Mouse (Mus musculus) forebrain, embryonic 10.5 days (tissue): ENCODE results near the gene Exoc6. TPM values are rescaled to one million over a fixed set of nuclear protein-coding genes. Genes with fewer than 3 reads are reported as not detected.
"Not testable (repeated sequence)": the region's sequence is repeated elsewhere in the genome, so short reads cannot be mapped to it uniquely, and the experiment has no call there.

ENCODE experiments used
- DNase-seq: peaks from one replicate; pipeline ENCODE4 v3.0.0-alpha.2; 2017; ENCODE audit warnings: low spot score; ENCODE audit errors: extremely low spot score
- H3K27ac ChIP-seq: fragments of 300-500 bp; sonication (generic); 2 replicates; pipeline ENCODE4 v1.5.1; 2016; ENCODE audit warnings: mild to moderate bottlenecking
- H3K27me3 ChIP-seq: fragments of 300-500 bp; sonication (generic); 2 replicates; pipeline ENCODE4 v1.6.1; 2016; ENCODE audit warnings: mild to moderate bottlenecking; ENCODE audit not compliant: poor library complexity, severe bottlenecking
- H3K36me3 ChIP-seq: fragments of 300-500 bp; sonication (generic); replicated peaks from 2 replicates; pipeline ENCODE4 v1.6.1; 2016; ENCODE audit warnings: mild to moderate bottlenecking, moderate library complexity
- H3K4me1 ChIP-seq: fragments of 300-500 bp; sonication (generic); 2 replicates; pipeline ENCODE4 v1.6.1; 2016
- H3K4me3 ChIP-seq: fragments of 300-500 bp; sonication (generic); 2 replicates; pipeline ENCODE4 v1.5.1; 2016; ENCODE audit warnings: mild to moderate bottlenecking, moderate library complexity
- H3K9me3 ChIP-seq: fragments of 300-500 bp; sonication (generic); 2 replicates; pipeline ENCODE4 v1.6.1; 2016; ENCODE audit warnings: mild to moderate bottlenecking, moderate library complexity
- WGBS: fragments of 180-500 bp; shearing (Covaris S2); methylation state at CpG from one replicate; pipeline ENCODE4 v1.1.7; 2016; 5-methylcytosine and 5-hydroxymethylcytosine counted together
- polyA plus RNA-seq: library from polyadenylated mRNA; unstranded; fragments of >200 nt; fragmentation: Nextera tagmentation; extraction: Ambion mirVana; gene quantifications from 2 replicates; pipeline ENCODE4 v1.2.1, GENCODE M21; 2016

Exoc6 gene
- polyA plus RNA-seq, 1 experiment from 2014 or later: 9.3 TPM

- not testable (repeated sequence) for H3K36me3 ChIP-seq, H3K4me3 ChIP-seq, H3K27me3 ChIP-seq, H3K4me1 ChIP-seq, H3K9me3 ChIP-seq, DNase-seq, H3K27ac ChIP-seq
- 100% methylated on average over 3 of the region's 3 CpGs for WGBS
Measured at GRCm38 (mm10) chr19:37527736-37528135, 22.5 kb upstream of the Exoc6 start.

GRCm38 (mm10) chr19:37528581-37528980 lies 21.6 kb upstream of the Exoc6 start:
- peaks cover 7% of the 10 kb centered on the region for H3K4me1 ChIP-seq
- DNase-seq: no peak
- 79% methylated on average over 6 of the region's 6 CpGs for WGBS

DNA sequence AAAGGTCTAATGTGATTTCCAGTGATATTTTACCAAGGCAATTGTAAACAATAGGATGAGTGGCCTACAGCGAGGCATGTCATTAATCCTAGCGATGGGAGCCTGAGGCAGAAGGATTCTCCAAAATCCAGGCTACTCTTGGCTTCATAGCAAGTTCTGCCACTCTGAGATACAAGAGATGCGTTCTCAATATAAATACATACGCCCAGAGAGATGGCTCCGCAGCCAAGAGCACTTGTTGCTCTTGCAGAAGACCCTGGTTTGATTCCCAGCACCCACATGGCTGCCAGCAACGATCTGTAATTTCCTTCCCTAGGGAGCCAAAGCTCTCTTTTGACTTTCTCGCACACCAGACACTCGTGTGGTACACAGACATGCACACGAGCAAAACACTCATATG lies 20.9 kb upstream of the Exoc6 start:
- H3K27me3 ChIP-seq: peaks cover 9% of the 10 kb centered on the region; the same call in 1 of the 2 replicates
- no peak overlapping the region for H3K27ac ChIP-seq
- H3K4me1 ChIP-seq: peaks cover 7% of the 10 kb centered on the region
- no peaks in the 10 kb centered on the region for H3K36me3 ChIP-seq
- H3K9me3 ChIP-seq: no peaks in the 10 kb centered on the region
- no peak overlapping the region for H3K4me3 ChIP-seq
- 90% methylated on average over 9 of the region's 9 CpGs for WGBS
- DNase-seq: no peak

More at GRCm38 (mm10) chr19:37528581-37528980, 21.6 kb upstream of the Exoc6 start:
- no peak overlapping the region for H3K4me3 ChIP-seq
- no peaks in the 10 kb centered on the region for H3K36me3 ChIP-seq
- H3K27ac ChIP-seq: no peak overlapping the region
- no peaks in the 10 kb centered on the region for H3K9me3 ChIP-seq
- H3K27me3 ChIP-seq: peaks cover 9% of the 10 kb centered on the region; the same call in 1 of the 2 replicates

DNA sequence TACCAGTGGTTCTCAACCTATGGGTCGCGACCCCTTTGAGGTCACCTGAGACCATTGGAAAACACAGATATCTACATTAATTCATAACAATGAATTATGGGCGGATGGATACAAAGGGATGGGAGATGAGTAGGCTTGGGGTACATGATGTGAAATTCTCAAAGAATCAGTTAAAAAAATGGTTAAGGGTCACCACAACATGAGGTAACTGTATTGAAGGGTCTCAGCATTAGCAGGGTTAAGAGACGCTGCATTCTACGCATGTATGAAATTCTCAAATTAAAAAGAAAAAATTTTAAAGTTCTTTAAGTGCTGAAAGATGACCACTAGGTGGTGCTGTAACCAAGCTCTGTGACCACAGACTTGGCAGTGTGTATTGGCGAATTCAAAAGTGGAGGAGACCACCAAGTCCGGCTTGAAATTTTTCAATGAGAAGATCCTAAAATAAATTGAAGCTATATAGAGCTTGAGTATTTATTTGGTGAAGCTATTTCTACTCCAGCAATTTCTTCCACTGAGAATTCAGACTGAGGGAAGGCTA lies 20.2 kb upstream of the Exoc6 start:
- no peak overlapping the region for H3K4me3 ChIP-seq
- DNase-seq: no peak
- 53% methylated on average over 7 of the region's 7 CpGs for WGBS
- no peaks in the 10 kb centered on the region for H3K36me3 ChIP-seq
- no peaks in the 10 kb centered on the region for H3K9me3 ChIP-seq
- H3K4me1 ChIP-seq: peaks cover 7% of the 10 kb centered on the region
- peaks cover 9% of the 10 kb centered on the region; the same call in 1 of the 2 replicates for H3K27me3 ChIP-seq
- no peak overlapping the region for H3K27ac ChIP-seq

DNA sequence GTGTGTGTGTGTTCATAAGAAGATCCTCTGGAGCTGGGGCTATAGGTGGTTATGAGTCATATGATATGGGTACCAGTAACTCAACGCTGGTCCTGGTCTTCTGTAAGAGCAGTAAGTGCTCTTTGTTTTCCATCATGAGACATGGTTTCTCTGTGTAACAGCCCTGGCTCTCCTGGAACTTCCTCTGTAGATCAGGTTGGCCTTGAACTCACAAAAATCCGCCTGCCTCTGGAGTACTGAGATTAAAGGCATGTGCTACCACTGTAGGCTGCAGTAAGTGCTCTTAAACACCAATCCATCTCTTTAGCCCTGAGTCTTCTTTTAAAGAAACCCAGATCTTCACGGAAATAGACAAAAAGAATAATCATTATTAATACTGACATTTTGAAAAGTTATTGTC lies 19.6 kb upstream of the Exoc6 start:
- Histone ChIP-seq H3K4me1 (peaks cover 7% of the 10 kb centered on the region), H3K9me3 (no peaks in the 10 kb centered on the region), H3K4me3 (no peak overlapping the region), H3K27me3 (peaks cover 9% of the 10 kb centered on the region; the same call in 1 of the 2 replicates), H3K36me3 (no peaks in the 10 kb centered on the region), H3K27ac (no peak overlapping the region)
- no peak for DNase-seq
- WGBS: 88% methylated on average over 3 of the region's 3 CpGs

- Histone ChIP-seq H3K4me1 (peaks cover 7% of the 10 kb centered on the region), H3K4me3 (no peak overlapping the region), H3K27me3 (peaks cover 5% of the 10 kb centered on the region; the same call in 1 of the 2 replicates), H3K36me3 (no peaks in the 10 kb centered on the region), H3K9me3 (no peaks in the 10 kb centered on the region), H3K27ac (no peak overlapping the region)
- 56% methylated on average over 7 of the region's 7 CpGs for WGBS
- no peak for DNase-seq
Measured at GRCm38 (mm10) chr19:37531200-37531845, 18.9 kb upstream of the Exoc6 start.

DNA sequence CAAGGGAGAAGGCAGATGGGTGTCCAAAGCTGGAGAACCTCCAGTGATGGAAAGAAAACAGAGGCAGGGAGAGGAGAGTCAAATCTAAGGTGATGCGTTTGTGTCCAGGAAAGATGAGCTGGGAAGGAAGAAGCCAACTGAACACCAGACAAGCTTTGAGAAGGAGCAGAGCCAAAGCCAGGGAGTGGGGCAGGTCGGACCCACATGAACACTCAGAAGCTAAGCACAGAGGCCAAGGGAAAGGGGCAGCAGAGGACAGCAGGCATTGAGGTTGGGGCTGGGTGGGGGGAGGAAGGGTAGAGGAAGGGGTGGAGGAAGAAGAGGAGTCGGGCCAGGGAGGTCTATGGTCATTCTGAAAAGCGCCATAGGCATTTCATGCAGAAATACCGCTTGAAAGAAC lies 17.0 kb upstream of the Exoc6 start:
- H3K27me3 ChIP-seq: no peaks in the 10 kb centered on the region
- no peaks in the 10 kb centered on the region for H3K9me3 ChIP-seq
- H3K4me1 ChIP-seq: no peaks in the 10 kb centered on the region
- no peak overlapping the region for H3K4me3 ChIP-seq
- no peak overlapping the region for H3K27ac ChIP-seq
- H3K36me3 ChIP-seq: no peaks in the 10 kb centered on the region
- no peak for DNase-seq
- WGBS: 92% methylated on average over 5 of the region's 5 CpGs

GRCm38 (mm10) chr19:37534737-37535365 lies 15.4 kb upstream of the Exoc6 start:
- H3K4me1 ChIP-seq: no peaks in the 10 kb centered on the region
- no peaks in the 10 kb centered on the region for H3K27me3 ChIP-seq
- DNase-seq: no peak
- H3K36me3 ChIP-seq: no peaks in the 10 kb centered on the region
- no peak overlapping the region for H3K27ac ChIP-seq
- WGBS: 62% methylated on average over 3 of the region's 3 CpGs
- no peak overlapping the region for H3K4me3 ChIP-seq
- H3K9me3 ChIP-seq: no peaks in the 10 kb centered on the region

DNA sequence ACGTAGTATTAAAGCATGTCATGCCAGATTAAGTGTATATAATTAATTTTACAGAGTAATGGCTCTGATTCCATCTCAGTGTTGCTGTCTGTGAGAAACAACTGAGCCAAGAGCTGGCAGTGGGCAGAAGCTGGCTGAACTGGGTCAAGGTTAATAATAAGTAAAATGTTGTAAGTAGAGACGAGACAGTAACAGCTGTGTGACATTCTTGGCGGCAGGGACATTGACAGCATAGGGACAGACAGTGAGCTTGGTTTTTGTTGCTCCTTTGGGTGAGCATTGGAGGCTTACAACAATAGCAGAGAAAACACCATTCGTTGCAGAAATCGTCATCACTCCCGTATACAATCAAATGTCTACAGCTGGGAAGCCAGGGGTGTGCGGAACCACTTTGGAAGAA lies 13.8 kb upstream of the Exoc6 start:
- WGBS: 88% methylated on average over 7 of the region's 7 CpGs
- Histone ChIP-seq H3K9me3 (no peaks in the 10 kb centered on the region), H3K4me3 (no peak overlapping the region), H3K27ac (no peak overlapping the region), H3K27me3 (no peaks in the 10 kb centered on the region), H3K36me3 (no peaks in the 10 kb centered on the region), H3K4me1 (no peaks in the 10 kb centered on the region)
- DNase-seq: no peak

DNA sequence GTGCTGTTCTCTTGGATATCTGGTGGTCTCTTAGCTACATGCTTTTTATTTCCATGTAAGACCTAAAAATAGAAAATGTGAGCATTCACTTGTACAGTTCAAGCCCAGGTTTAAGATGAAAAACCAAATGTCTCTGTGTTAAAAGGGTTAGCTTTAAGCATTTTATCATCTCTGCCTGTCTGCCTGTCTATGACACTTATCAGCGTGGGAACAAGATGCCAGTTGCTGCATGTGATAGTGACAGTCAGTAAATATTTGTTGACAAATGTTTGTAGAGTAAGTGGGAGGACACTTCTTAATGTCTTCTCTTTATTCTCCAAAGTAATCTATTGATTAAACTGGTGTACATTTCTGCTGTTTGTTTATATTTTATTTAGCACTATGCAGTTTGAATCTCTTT lies 12.5 kb upstream of the Exoc6 start:
- DNase-seq: no peak
- no peaks in the 10 kb centered on the region for H3K36me3 ChIP-seq
- no peak overlapping the region for H3K4me3 ChIP-seq
- H3K27me3 ChIP-seq: no peaks in the 10 kb centered on the region
- H3K9me3 ChIP-seq: no peaks in the 10 kb centered on the region
- 90% methylated on average over 1 of the region's 1 CpGs for WGBS
- no peak overlapping the region for H3K27ac ChIP-seq
- H3K4me1 ChIP-seq: no peaks in the 10 kb centered on the region

GRCm38 (mm10) chr19:37540201-37540600 lies 10.0 kb upstream of the Exoc6 start:
- no peak for DNase-seq
- Histone ChIP-seq H3K4me1 (no peaks in the 10 kb centered on the region), H3K4me3 (no peak overlapping the region), H3K27me3 (no peaks in the 10 kb centered on the region), H3K9me3 (no peaks in the 10 kb centered on the region), H3K36me3 (no peaks in the 10 kb centered on the region), H3K27ac (no peak overlapping the region)
- 80% methylated on average over 7 of the region's 7 CpGs for WGBS

DNA sequence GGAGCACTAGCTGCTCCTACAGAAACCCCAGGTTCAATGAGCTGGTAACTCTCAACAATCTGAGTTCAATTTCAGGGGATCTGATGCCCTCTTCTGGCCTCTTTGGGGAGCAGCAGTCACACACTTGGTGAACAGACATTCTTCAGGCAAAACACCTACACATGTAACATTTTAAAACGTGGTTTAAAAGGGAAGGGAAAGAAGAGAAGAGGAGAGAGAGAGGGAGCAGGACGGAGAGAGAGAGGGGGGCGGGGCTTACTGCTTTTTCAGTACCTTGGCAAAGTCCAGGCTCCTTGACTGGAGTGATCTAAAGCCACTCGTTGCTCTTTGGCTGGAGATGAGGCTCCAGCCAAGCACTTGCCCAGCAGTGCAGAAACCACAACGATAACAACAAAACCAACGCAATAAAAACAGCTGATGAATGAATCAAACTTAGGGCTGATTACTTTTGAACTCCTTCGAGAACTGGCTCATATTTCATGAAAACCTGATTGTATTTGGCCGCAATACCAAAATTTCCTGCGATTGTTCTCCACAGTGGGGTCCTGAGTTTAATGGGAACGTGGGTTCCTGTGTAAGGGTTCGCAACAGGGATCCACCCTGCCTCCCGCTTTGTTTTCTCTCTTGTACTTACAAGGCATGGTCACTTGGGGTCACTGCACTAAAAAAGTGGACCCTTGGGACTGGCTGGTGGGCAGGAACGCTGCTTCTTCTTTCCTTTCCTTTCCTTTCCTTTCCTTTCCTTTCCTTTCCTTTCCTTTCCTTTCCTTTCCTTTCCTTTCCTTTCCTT lies 6.5 kb upstream of the Exoc6 start:
- H3K9me3 ChIP-seq: no peaks in the 10 kb centered on the region
- peaks cover 30% of the 10 kb centered on the region for H3K27me3 ChIP-seq
- WGBS: 65% methylated on average over 13 of the region's 13 CpGs
- no peak overlapping the region for H3K4me3 ChIP-seq
- H3K36me3 ChIP-seq: no peaks in the 10 kb centered on the region
- H3K27ac ChIP-seq: no peak overlapping the region
- DNase-seq: no peak
- H3K4me1 ChIP-seq: no peaks in the 10 kb centered on the region

GRCm38 (mm10) chr19:37544476-37544875 lies 5.7 kb upstream of the Exoc6 start:
- peaks cover 38% of the 10 kb centered on the region for H3K27me3 ChIP-seq
- H3K4me1 ChIP-seq: no peaks in the 10 kb centered on the region
- H3K36me3 ChIP-seq: no peaks in the 10 kb centered on the region
- H3K9me3 ChIP-seq: no peaks in the 10 kb centered on the region
- no peak for DNase-seq
- H3K27ac ChIP-seq: no peak overlapping the region
- WGBS: 95% methylated on average over 9 of the region's 9 CpGs
- no peak overlapping the region for H3K4me3 ChIP-seq
